Mouse (Mus musculus): ENCODE data around the gene Acads. TPM values are rescaled to one million over a fixed set of nuclear protein-coding genes. Genes with fewer than 3 reads are reported as not detected.
"Not testable (repeated sequence)": the region's sequence is repeated elsewhere in the genome, so short reads cannot be mapped to it uniquely, and the experiment has no call there.

The Acads gene
- polyA plus RNA-seq, 1 experiment, result 12.7 TPM

DNA sequence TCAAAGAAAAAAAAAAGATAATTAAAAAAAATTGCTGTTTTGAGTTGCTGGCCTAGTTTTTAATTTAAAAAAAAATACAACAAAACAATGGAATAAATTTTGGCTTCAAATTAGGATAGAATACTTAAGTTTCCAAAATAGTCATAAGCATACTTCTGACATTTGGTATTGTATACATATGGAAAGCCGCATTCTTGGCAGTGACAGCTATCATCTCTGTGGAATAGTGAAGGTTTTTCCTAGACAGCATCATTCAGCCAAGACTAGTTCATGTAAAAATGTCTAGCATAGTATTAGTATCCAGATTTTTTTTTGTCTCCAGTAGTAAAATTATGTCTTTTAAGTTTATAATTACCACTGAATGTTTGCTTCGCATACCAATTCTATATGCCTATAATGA, 33.5 kb downstream of the Acads start:
- H3K27ac ChIP-seq (ENCODE audit: insufficient read depth, low read length), result no peak overlapping the region
- TF ChIP-seq POLR2A (IDR thresholded peaks at IDR 0.05; ENCODE audit: extremely low read depth, insufficient read depth, low read length) (no peak), CTCF (IDR thresholded peaks at IDR 0.05; ENCODE audit: extremely low read depth, insufficient read depth, low read length) (no peak)
- H3K4me1 ChIP-seq (ENCODE audit: control insufficient read depth, insufficient read depth, low read length), result no peaks in the 10 kb centered on the region
- no peak overlapping the region for H3K4me3 ChIP-seq (ENCODE audit: insufficient read depth, low read length)

DNA sequence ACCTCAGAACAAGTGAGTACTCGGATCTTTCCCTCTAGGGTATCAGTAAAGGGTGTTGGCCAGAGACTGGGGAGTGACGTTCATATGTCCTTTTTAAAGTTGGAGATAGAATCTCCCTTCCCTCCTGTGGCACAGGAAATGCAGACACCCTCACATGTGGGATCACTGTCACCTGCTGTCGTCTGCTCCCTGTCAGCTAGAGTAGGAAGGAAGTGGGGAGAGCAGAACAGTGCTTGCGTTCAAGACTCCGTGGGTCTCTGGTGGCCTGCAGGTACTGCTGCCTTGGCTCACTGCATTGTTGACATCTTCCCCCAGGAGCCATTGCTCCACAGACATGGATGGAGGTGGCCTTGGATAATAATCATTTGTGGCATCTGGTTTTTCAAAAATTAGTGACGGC, 35.7 kb downstream of the Acads start:
- H3K4me3 ChIP-seq (ENCODE audit: insufficient read depth, low read length), result no peak overlapping the region
- no peak overlapping the region for H3K27ac ChIP-seq (ENCODE audit: insufficient read depth, low read length)
- no peaks in the 10 kb centered on the region for H3K4me1 ChIP-seq (ENCODE audit: control insufficient read depth, insufficient read depth, low read length)
- TF ChIP-seq CTCF (IDR thresholded peaks at IDR 0.05; ENCODE audit: extremely low read depth, insufficient read depth, low read length) (no peak), POLR2A (IDR thresholded peaks at IDR 0.05; ENCODE audit: extremely low read depth, insufficient read depth, low read length) (no peak)

DNA sequence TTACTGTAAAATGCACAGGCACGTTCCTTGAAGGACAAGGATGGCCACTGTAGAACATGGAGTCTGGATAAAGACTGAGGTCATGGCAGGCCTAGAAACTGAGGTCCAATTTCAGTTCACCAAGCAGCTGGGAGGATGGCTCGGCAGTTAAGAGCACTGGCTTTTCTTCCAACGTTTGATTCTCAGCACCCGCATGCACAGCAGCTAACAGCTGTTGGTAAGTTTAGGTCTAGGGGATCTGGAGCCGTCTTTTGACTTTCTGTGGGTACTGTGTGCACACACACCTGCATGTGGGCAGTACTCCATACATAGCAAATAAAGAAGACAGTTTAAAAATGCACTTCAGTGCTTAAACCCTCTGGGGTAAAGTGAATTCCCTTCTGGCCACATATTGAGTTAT, 37.5 kb downstream of the Acads start:
- Histone ChIP-seq H3K27ac (ENCODE audit: insufficient read depth, low read length) (no peak overlapping the region), H3K4me3 (ENCODE audit: insufficient read depth, low read length) (no peak overlapping the region), H3K4me1 (ENCODE audit: control insufficient read depth, insufficient read depth, low read length) (no peaks in the 10 kb centered on the region)
- TF ChIP-seq CTCF (IDR thresholded peaks at IDR 0.05; ENCODE audit: extremely low read depth, insufficient read depth, low read length), result no peak
- TF ChIP-seq POLR2A (IDR thresholded peaks at IDR 0.05; ENCODE audit: extremely low read depth, insufficient read depth, low read length), result no peak

DNA sequence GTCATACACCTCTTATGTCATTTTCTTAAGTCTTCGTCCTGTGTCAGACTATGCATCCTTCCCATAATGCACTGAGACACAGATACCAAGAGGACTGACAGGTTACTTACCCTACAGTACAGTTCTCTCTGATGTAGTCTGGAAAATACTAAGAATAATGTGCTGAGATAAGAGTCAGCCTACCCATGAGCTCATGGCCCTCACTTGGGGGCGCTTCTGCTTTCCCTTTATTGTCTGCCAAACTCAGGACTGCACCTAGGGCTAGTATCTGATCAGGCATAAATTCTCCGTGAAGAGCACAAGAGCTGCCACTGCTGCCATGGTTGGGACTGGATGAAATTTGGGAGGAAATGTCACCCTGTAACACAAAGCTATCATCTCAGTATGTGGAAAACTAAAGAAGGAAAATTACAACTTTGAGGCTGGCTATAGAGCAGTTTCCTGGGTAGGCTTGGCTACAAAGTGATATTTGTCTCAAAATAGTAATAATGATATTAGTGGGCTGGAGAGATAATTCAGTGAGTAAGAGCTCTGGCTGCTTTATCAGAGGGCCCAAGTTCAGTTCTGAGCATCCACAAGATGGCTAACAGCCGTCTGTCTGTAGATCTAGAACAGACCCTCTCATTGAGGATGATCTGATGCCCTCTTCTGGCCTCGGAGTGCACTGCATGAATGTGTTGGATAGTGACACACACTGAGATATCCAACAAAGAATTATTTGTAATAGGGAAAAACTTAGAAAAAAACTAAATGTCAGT, 42.8 kb downstream of the Acads start:
- H3K27ac ChIP-seq (ENCODE audit: insufficient read depth, low read length), result no peak overlapping the region
- peaks cover 3% of the 10 kb centered on the region for H3K4me1 ChIP-seq (ENCODE audit: control insufficient read depth, insufficient read depth, low read length)
- peak; percentile 67 for TF ChIP-seq CTCF (IDR thresholded peaks at IDR 0.05; ENCODE audit: extremely low read depth, insufficient read depth, low read length)
- no peak for TF ChIP-seq POLR2A (IDR thresholded peaks at IDR 0.05; ENCODE audit: extremely low read depth, insufficient read depth, low read length)
- H3K4me3 ChIP-seq (ENCODE audit: insufficient read depth, low read length), result no peak overlapping the region

DNA sequence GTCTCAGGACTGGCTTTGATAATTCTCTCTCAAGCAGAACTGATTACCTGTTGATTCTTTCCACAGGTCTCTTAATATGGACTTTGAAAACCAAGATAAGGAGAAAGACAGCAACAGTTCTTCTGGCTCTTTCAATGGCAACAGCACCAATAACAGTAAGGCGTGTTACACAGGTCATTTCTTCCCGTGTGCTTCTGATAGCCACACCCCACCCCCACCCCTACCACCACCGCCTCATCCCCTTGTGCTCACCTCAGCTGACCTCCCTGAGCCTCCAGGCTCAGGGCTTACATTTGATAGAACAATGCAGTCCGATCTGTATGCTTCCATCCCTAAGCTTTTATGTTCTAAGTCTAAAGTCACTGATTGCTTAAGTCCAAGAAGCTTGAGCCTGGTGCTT, 44.4 kb downstream of the Acads start:
- Histone ChIP-seq H3K4me3 (ENCODE audit: insufficient read depth, low read length) (no peak overlapping the region), H3K4me1 (ENCODE audit: control insufficient read depth, insufficient read depth, low read length) (peaks cover 3% of the 10 kb centered on the region), H3K27ac (ENCODE audit: insufficient read depth, low read length) (no peak overlapping the region)
- TF ChIP-seq POLR2A (IDR thresholded peaks at IDR 0.05; ENCODE audit: extremely low read depth, insufficient read depth, low read length) (no peak), CTCF (IDR thresholded peaks at IDR 0.05; ENCODE audit: extremely low read depth, insufficient read depth, low read length) (no peak)

DNA sequence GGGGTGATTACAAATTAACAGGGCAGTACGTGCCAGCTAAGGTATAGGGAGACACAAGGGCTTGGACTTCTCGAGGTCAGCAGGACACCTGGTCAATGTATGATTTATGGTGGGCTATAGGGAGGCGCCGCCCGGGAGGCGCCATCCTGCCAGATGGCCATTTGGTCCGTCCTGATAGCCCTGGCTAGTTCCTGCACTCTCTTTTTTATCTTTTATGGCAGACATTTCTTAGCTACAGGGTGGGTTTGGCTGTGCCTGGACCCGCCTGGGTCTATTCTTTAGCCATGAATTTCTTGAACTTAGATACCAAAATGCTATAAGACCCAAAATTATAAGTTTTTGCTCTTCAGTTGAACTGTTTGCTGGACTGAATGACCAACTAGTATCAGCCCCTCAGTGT, 45.8 kb downstream of the Acads start:
- not testable (repeated sequence) for H3K4me3 ChIP-seq (ENCODE audit: insufficient read depth, low read length); H3K4me1 ChIP-seq (ENCODE audit: control insufficient read depth, insufficient read depth, low read length); H3K27ac ChIP-seq (ENCODE audit: insufficient read depth, low read length)

DNA sequence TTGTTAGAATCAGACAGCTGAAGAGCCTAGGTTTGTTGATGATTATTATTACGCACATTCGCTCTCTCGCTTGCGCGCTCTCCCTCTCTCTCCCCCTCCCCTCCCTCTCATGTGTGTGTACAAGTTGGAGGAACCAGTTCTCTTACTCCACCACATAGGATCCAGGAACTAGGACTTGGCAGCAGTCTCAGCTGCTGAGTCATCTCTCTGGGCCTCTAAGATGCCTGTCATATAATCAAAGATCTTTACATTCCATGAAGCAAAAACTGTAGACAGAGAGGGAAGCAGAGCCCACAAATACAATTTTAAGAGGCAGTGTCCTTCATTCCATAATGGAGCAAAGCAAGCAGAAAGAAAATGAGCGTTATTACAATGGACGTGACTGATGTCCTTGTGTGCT, 47.0 kb downstream of the Acads start:
- H3K4me1 ChIP-seq (ENCODE audit: control insufficient read depth, insufficient read depth, low read length), result peaks cover 11% of the 10 kb centered on the region
- H3K4me3 ChIP-seq (ENCODE audit: insufficient read depth, low read length), result no peak overlapping the region
- no peak overlapping the region for H3K27ac ChIP-seq (ENCODE audit: insufficient read depth, low read length)
- TF ChIP-seq CTCF (IDR thresholded peaks at IDR 0.05; ENCODE audit: extremely low read depth, insufficient read depth, low read length) (no peak), POLR2A (IDR thresholded peaks at IDR 0.05; ENCODE audit: extremely low read depth, insufficient read depth, low read length) (no peak)

DNA sequence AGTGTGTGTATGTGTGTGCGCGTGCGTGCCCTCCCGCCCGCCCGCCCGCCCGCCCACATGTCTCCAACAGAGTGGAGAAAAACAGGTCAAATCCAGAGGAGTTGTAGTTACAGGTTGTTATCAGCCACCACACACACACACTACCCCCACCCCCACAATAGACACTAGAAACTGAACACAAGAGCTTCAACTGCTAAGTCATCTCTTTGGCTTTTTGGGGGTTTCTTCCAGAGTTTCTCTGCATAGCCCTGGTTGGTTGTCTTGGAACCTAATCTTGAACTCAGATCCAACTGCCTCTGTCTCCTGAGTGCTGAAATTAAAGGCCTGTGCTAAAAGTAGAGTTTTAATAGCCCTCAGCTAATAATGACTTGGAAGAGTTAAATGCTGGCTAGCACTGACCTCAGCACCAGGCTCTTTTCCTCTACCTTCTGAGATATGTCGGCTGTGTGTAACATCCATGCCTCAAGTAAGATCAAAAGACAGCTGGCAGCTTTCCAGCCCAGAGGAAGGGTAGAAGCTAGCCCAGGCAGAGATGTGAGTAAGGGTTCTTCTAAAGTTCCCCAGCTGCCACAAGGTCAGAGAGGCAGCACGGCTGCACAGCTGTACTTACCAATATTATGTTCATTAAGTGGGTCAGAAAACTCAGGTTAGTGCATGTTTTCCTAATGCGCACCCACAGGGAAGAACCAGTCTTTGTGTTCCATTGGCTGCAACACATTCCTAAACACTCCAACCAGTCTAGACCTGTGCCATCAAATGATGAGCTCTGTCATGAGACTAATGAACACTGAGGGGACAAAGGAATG, 47.8 kb downstream of the Acads start:
- H3K27ac ChIP-seq (ENCODE audit: insufficient read depth, low read length), result no peak overlapping the region
- TF ChIP-seq CTCF (IDR thresholded peaks at IDR 0.05; ENCODE audit: extremely low read depth, insufficient read depth, low read length) (no peak), POLR2A (IDR thresholded peaks at IDR 0.05; ENCODE audit: extremely low read depth, insufficient read depth, low read length) (no peak)
- no peak overlapping the region for H3K4me3 ChIP-seq (ENCODE audit: insufficient read depth, low read length)
- H3K4me1 ChIP-seq (ENCODE audit: control insufficient read depth, insufficient read depth, low read length), result peaks cover 11% of the 10 kb centered on the region

DNA sequence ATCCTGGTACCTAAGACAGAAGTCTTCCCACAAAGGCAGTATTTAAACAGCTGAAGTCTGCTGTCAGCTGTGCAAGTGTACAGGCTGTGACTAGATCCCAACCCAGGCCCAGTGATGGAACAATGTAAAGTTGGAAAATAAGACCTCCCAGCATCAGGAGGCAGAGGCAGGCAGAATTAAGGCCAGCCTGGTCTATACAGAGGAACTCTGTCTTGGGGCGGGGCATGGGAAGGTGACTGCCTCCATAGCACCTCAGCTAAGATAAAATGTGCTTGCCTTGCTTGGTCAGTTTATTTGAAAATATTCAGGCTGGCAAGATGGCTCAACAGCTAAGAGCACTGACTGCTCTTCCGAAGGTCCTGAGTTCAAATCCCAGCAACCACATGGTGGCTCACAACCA, 48.7 kb downstream of the Acads start:
- H3K27ac ChIP-seq (ENCODE audit: insufficient read depth, low read length), result no peak overlapping the region
- H3K4me3 ChIP-seq (ENCODE audit: insufficient read depth, low read length), result no peak overlapping the region
- peaks cover 12% of the 10 kb centered on the region for H3K4me1 ChIP-seq (ENCODE audit: control insufficient read depth, insufficient read depth, low read length)
- TF ChIP-seq CTCF (IDR thresholded peaks at IDR 0.05; ENCODE audit: extremely low read depth, insufficient read depth, low read length) (no peak), POLR2A (IDR thresholded peaks at IDR 0.05; ENCODE audit: extremely low read depth, insufficient read depth, low read length) (no peak)

DNA sequence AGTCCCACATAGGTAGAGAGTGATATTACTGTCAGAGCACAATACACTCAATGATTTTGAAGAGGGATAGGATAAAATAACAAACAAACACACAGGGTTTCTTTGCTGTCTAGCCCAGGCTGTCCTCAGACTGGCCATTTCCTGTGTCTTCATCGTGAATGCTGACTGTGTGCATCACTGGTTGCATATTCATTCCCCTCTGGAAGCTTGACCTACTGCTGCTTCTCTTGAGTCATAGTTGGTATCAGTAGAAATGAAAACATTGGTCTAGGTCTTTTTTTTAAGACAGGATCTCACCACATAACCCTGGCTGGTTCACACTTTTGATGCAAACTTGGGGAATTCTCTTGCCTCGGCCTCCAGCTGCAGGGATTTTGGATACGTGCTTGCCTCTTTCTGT, 49.5 kb downstream of the Acads start:
- Histone ChIP-seq H3K4me3 (ENCODE audit: insufficient read depth, low read length) (no peak overlapping the region), H3K27ac (ENCODE audit: insufficient read depth, low read length) (no peak overlapping the region), H3K4me1 (ENCODE audit: control insufficient read depth, insufficient read depth, low read length) (peaks cover 12% of the 10 kb centered on the region)
- TF ChIP-seq CTCF (IDR thresholded peaks at IDR 0.05; ENCODE audit: extremely low read depth, insufficient read depth, low read length) (no peak), POLR2A (IDR thresholded peaks at IDR 0.05; ENCODE audit: extremely low read depth, insufficient read depth, low read length) (no peak)
